Mouse (Mus musculus) liver, adult 2 months (tissue): ENCODE results near the gene Gm26602. TPM values are rescaled to one million over a fixed set of nuclear protein-coding genes. Genes with fewer than 3 reads are reported as not detected.
"Not testable (repeated sequence)": the region's sequence is repeated elsewhere in the genome, so short reads cannot be mapped to it uniquely, and the experiment has no call there.

Experiments
- DNase-seq: peaks from one replicate; pipeline ENCODE4 v3.0.0-alpha.2; 2011; ENCODE audit warnings: low read depth, low spot score; ENCODE audit errors: extremely low read depth
- H3K27ac ChIP-seq: fragments of 200-500 bp; replicated peaks from 2 replicates; pipeline ENCODE4 v1.5.1; 2012; ENCODE audit warnings: low read depth, mild to moderate bottlenecking, control low read depth, inconsistent platforms, low read length; ENCODE audit not compliant: insufficient read depth
- H3K27me3 ChIP-seq: fragments of 200-500 bp; 2 replicates; pipeline ENCODE4 v1.6.1; 2012; ENCODE audit warnings: mild to moderate bottlenecking, moderate library complexity, low read length, inconsistent platforms; ENCODE audit not compliant: control insufficient read depth, insufficient read depth
- H3K36me3 ChIP-seq: fragments of 200-500 bp; 2 replicates; pipeline ENCODE4 v1.6.1; 2012; ENCODE audit warnings: low read length, inconsistent platforms; ENCODE audit not compliant: control insufficient read depth, insufficient read depth
- H3K4me1 ChIP-seq: fragments of 200-500 bp; 2 replicates; pipeline ENCODE4 v1.6.1; 2011; ENCODE audit warnings: low read length; ENCODE audit not compliant: control insufficient read depth, insufficient read depth
- H3K4me3 ChIP-seq: fragments of 200-500 bp; 2 replicates; pipeline ENCODE4 v1.5.1; 2011; ENCODE audit warnings: low read depth, mild to moderate bottlenecking, control low read depth, low read length, moderate library complexity; ENCODE audit not compliant: insufficient read depth
- H3K79me2 ChIP-seq: fragments of 200-500 bp; 2 replicates; pipeline ENCODE4 v1.6.1; 2012; ENCODE audit warnings: inconsistent platforms, mild to moderate bottlenecking, low read length, moderate library complexity; ENCODE audit not compliant: control insufficient read depth, insufficient read depth
- H3K9ac ChIP-seq: fragments of 200-500 bp; 2 replicates; pipeline ENCODE4 v1.6.1; 2012; ENCODE audit warnings: low read depth, mild to moderate bottlenecking, control low read depth, inconsistent platforms, low read length
- CTCF ChIP-seq: fragments of 200-500 bp; IDR thresholded peaks from 2 replicates; pipeline ENCODE4 v1.5.1; 2011; ENCODE audit warnings: low read depth, low read length, control low read depth
- POLR2A ChIP-seq: fragments of 200-500 bp; IDR thresholded peaks from 2 replicates; pipeline ENCODE4 v1.6.1; 2011; ENCODE audit warnings: low read length, control low read depth; ENCODE audit not compliant: insufficient read depth; ENCODE audit errors: extremely low read depth
- WGBS: fragments of 180-500 bp; shearing (Covaris S2); methylation state at CpG from one replicate; pipeline ENCODE4 v1.1.7; 2018; 5-methylcytosine and 5-hydroxymethylcytosine counted together
- polyA plus RNA-seq: library from polyadenylated mRNA; depleted of rRNA; stranded (reverse); fragments of >200 nt; gene quantifications from 2 replicates; pipeline ENCODE4 v1.2.3, GENCODE M21; 2012
- total RNA-seq: library from RNA; depleted of rRNA; stranded (reverse); fragments of >200 nt; gene quantifications from 2 replicates; pipeline ENCODE4 v1.2.3, GENCODE M21; 2014

Gm26602 gene
- total and polyA plus RNA-seq, 2 experiments = not detected

DNA sequence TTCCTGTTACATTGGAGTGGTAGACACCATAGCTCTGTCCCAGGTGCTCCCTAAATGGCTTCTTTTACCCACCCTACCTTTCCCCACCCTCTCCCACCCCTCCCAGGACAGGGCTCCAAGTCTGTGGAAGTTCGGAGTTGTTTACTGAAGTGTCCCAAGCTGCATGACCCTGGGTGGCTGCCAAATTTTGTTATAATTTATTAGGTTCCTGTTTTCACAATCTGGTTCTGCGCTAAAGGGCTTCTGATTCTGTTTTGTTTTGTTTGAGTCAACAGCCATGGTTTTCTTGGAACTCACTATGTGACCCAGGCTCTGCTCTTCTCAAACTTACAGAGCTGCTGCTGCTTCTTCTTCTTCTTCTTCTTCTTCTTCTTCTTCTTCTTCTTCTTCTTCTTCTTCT is 21.3 kb upstream of the Gm26602 start:
- 6% methylated on average over 2 of the region's 2 CpGs for WGBS
- Histone ChIP-seq H3K36me3 (no peaks in the 10 kb centered on the region), H3K27me3 (no peaks in the 10 kb centered on the region), H3K79me2 (no peaks in the 10 kb centered on the region), H3K4me3 (no peak overlapping the region), H3K27ac (no peak overlapping the region), H3K9ac (no peak overlapping the region), H3K4me1 (peaks cover 14% of the 10 kb centered on the region)
- DNase-seq = peak; percentile 73
- no peak for TF ChIP-seq POLR2A
- no peak for TF ChIP-seq CTCF

DNA sequence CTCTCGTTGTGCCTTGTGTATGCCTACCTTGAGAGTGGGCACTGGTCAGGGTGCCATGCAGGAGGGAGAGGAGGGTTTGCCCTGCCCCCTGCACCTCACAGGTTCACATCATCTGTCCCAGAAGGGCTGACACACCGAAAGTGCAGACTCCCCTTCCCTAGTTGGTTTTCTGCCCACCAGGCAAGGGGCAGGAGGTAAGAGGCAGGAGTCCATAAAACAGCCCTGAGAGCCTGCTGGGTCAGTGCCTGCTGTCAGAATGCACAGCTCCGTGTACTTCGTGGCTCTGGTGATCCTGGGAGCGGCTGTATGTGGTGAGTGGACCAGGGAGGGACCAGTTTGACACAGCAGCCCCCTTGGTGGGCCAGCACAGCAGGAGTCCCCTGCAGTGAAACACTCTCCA is 20.0 kb upstream of the Gm26602 start, which contains the start of gene Cfd:
Cfd (plus strand) TSS at position 184 of the 400 bp plus-strand sequence.
- no peaks in the 10 kb centered on the region for H3K79me2 ChIP-seq
- H3K27ac ChIP-seq = no peak within 1 kb of the TSS
- H3K36me3 ChIP-seq = no peaks in the 10 kb centered on the region
- 59% methylated on average over 5 of the region's 5 CpGs for WGBS
- no peaks in the 10 kb centered on the region for H3K27me3 ChIP-seq
- peaks cover 9% of the 10 kb centered on the region for H3K4me1 ChIP-seq
- TF ChIP-seq POLR2A = no peak
- TF ChIP-seq CTCF = no peak
- no peak within 1 kb of the TSS for H3K9ac ChIP-seq
- no peak for DNase-seq
- no peak within 1 kb of the TSS for H3K4me3 ChIP-seq

DNA sequence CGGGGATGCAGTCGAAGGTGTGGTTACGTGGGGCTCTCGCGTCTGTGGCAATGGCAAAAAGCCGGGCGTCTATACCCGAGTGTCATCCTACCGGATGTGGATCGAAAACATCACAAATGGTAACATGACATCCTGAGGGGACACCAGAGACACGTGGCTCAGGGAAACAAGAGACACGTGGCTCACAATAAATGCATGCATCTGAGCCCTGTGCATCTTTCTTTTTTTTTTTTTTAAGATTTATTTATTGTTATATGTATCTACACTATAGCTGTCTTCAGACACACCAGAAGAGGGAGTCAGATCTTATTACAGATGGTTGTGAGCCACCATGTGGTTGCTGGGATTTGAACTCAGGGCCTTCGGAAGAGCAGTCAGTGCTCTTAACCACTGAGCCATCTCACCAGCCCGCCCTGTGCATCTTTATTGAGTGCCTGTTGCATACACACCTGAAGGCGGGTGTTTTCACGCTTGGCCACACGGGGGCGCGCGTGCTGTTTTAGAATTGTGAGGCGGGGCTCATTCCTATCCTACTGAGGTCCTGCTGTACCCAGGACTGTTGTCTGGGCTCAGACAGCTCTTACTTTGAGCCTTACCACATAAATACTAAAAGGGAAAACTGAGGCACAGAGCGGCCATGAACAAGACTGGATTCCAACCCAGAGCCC is 18.1 kb upstream of the Gm26602 start:
- H3K36me3 ChIP-seq, H3K4me3 ChIP-seq, H3K27ac ChIP-seq, H3K79me2 ChIP-seq, H3K27me3 ChIP-seq, H3K4me1 ChIP-seq, H3K9ac ChIP-seq: not testable (repeated sequence)
- DNase-seq = peak; percentile 38
- peak; percentile 91 for TF ChIP-seq CTCF
- 41% methylated on average over 22 of the region's 22 CpGs for WGBS

DNA sequence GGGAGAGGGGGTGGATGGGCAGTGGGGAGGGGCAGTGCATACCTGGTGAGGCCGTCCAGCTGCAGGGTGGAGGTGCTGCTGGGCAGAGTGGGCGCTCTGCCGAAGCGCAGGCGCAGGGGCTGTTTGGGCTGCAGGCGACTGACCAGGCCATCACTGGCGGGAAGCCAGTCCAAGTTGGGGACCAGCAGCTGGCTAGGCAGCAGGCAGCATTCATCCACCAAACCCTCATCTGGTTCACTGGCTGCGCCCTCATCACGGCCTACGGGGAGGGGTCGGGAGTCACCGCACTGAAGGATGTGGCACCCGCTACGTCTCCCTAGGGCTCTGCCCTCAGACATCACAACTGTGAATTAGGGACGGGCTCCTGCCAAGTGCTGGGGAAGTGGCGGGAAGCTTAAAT is 14.3 kb upstream of the Gm26602 start:
- no peaks in the 10 kb centered on the region for H3K27me3 ChIP-seq
- TF ChIP-seq CTCF (no peak), POLR2A (no peak)
- peaks cover 13% of the 10 kb centered on the region for H3K4me1 ChIP-seq
- no peak overlapping the region for H3K27ac ChIP-seq
- H3K4me3 ChIP-seq = no peak overlapping the region
- DNase-seq = no peak
- H3K9ac ChIP-seq = no peak overlapping the region
- H3K79me2 ChIP-seq = peaks cover 3% of the 10 kb centered on the region; the same call in 1 of the 2 replicates
- 93% methylated on average over 16 of the region's 16 CpGs for WGBS
- H3K36me3 ChIP-seq = no peaks in the 10 kb centered on the region

DNA sequence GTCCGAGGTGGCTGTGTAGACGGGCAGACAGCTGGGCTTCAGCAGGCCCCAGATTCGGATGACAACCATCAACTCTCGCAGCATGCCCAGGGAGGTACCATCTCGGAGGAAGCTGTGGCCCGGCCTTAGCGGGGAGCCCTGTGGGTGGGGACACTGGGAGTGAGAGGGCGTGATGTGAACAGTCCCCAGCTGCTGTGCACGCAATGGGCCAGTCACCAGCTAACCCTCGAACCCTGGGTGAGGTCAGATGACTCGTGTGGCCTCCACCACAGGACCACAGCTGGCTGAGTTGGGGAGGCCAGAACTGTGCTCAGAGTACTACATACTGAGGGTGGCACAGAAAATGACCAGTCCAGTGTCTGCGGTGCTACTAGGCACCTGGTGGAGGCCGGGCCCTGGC is 13.8 kb upstream of the Gm26602 start:
- no peak for DNase-seq
- no peak for TF ChIP-seq CTCF
- no peak for TF ChIP-seq POLR2A
- Histone ChIP-seq H3K36me3 (no peaks in the 10 kb centered on the region), H3K27me3 (no peaks in the 10 kb centered on the region), H3K4me3 (no peak overlapping the region), H3K4me1 (peaks cover 13% of the 10 kb centered on the region), H3K27ac (peak overlapping the region; percentile 69), H3K9ac (peak overlapping the region; percentile 16; the same call in 1 of the 2 replicates), H3K79me2 (peaks cover 3% of the 10 kb centered on the region; the same call in 1 of the 2 replicates)
- 52% methylated on average over 13 of the region's 13 CpGs for WGBS
